Mouse (Mus musculus): ENCODE data around the gene Lpcat3. TPM values are rescaled to one million over a fixed set of nuclear protein-coding genes. Genes with fewer than 3 reads are reported as not detected.

Lpcat3 gene
- polyA plus RNA-seq, 1 experiment from 2014 or later, result 68.4 TPM

- 0 out of 2 replicates have a peak overlapping the region, but pooled peaks have one; percentile 29 for H3K27ac ChIP-seq
- peaks cover 49% of the 10 kb centered on the region for H3K4me1 ChIP-seq (replicated peaks)
- 50% methylated on average over 10 of the region's 10 CpGs for WGBS (ENCODE audit: insufficient replicate concordance)
These were observed 61.6 kb downstream of the Lpcat3 start for GRCm38 (mm10) chr6:124724472-124724871.

DNA sequence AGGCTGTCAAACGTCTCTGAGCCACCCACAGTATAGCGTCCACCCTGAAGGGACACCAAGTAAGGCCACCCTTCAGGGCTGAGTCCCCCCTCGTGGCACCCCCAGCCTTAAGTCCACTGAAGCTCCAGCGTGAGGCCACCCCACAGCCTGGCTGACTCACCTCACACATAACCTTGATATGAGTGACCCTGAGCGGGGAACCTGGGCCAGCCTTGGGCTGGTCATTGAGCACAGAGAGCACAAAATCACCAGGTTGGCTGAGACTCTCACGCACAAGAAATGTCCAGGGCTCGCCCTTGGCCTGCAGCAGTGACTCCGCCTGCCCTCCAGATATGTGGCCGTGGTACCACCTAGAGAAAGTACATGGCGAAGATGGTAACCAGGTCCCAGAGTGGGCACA is 65.8 kb downstream of the Lpcat3 start:
- Histone ChIP-seq H3K27me3 (no peaks in the 10 kb centered on the region), H3K9me3 (replicated peaks) (no peaks in the 10 kb centered on the region), H3K4me1 (replicated peaks) (peaks cover 48% of the 10 kb centered on the region), H3K4me2 (no peak overlapping the region), H3K4me3 (replicated peaks) (no peak overlapping the region), H3K27ac (no peak overlapping the region), H3K36me3 (peaks cover 23% of the 10 kb centered on the region; the same call in 1 of the 2 replicates), H3K9ac (no peak overlapping the region)
- DNase-seq (no peak), ATAC-seq (ENCODE audit: low read depth) (no peak)
- WGBS (ENCODE audit: insufficient replicate concordance), result 79% methylated on average over 10 of the region's 10 CpGs

More at GRCm38 (mm10) chr6:124724472-124724871, 61.6 kb downstream of the Lpcat3 start:
- Histone ChIP-seq H3K9me3 (replicated peaks) (no peaks in the 10 kb centered on the region), H3K4me3 (replicated peaks) (no peak overlapping the region), H3K27me3 (no peaks in the 10 kb centered on the region), H3K9ac (no peak overlapping the region), H3K4me2 (0 out of 2 replicates have a peak overlapping the region, but pooled peaks have one; percentile 2), H3K36me3 (peaks cover 23% of the 10 kb centered on the region; the same call in 1 of the 2 replicates)
- DNase-seq, result no peak
- no peak for ATAC-seq (ENCODE audit: low read depth)

DNA sequence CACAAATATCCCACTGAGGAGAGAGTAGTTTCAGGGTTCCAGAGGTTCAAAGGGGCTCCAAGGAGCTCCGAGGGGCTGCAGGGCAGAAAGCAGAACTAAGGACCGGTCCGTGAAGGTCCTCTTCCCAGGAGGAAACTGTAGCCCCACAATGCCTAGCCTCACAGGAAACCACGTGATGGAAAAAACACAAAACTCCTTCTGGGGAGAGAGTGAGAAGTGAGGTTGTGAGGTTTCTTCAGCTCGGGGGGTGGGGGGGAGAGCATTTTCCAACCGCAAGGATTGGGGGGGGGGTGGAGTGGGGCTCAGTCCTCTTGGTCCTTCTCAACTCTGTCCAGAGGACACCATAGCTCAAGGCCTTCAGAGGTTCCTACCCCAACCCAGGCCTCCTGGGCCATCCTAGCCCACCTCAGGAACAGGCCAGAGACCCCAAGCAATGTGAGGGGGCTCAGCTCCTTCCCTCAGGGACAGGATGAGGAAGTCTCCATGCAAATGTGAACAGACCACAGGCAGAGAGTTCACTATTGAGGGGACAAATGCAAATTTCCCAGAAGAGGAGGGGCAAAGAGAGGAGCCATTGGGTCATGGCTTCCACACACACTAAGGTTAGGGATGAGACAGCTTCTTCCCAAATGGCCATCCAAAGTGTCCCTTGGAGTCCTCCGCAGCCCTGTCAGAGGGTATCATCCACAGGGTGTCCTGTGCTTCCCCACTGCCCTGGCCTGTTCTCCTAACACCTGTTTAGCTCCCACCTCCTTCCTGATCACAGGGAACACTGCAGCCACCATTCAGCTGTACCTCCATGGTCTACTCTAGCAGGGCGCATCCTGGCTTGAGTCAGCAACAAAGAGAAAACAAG is 67.3 kb downstream of the Lpcat3 start:
- Histone ChIP-seq H3K4me1 (replicated peaks) (peaks cover 37% of the 10 kb centered on the region), H3K4me3 (replicated peaks) (no peak overlapping the region), H3K27ac (peak overlapping the region; percentile 68), H3K27me3 (no peaks in the 10 kb centered on the region), H3K36me3 (peaks cover 23% of the 10 kb centered on the region; the same call in 1 of the 2 replicates), H3K4me2 (0 out of 2 replicates have a peak overlapping the region, but pooled peaks have one; percentile 12), H3K9me3 (replicated peaks) (no peaks in the 10 kb centered on the region), H3K9ac (no peak overlapping the region)
- WGBS (ENCODE audit: insufficient replicate concordance), result 41% methylated on average over 8 of the region's 8 CpGs
- DNase-seq, result no peak
- ATAC-seq (ENCODE audit: low read depth), result no peak

DNA sequence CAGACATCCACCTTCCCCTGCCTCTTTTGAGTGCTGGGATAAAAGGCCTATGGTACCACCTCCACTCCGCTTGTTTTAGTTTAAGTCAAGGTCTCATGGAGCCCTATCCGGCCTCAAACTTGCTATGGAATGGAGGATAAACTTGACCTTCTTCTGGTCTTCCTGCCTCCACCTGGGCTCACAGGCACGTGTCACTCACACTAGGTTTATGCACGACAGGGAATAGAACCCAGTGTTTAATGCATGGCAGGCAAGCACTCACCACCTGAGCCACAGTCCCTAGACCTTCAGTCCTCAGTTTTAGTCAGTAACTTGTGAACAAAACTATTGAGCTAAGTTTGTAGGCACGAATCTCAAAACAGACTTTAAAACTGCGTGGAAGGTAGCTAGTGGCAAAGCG is 68.2 kb downstream of the Lpcat3 start:
- Histone ChIP-seq H3K27me3 (no peaks in the 10 kb centered on the region), H3K4me3 (replicated peaks) (no peak overlapping the region), H3K4me1 (replicated peaks) (peaks cover 33% of the 10 kb centered on the region), H3K4me2 (peak overlapping the region; percentile 55), H3K27ac (peak overlapping the region; percentile 68; the same call in 1 of the 2 replicates), H3K36me3 (peaks cover 17% of the 10 kb centered on the region; the same call in 1 of the 2 replicates), H3K9ac (no peak overlapping the region), H3K9me3 (replicated peaks) (no peaks in the 10 kb centered on the region)
- DNase-seq (no peak), ATAC-seq (ENCODE audit: low read depth) (no peak)
- WGBS (ENCODE audit: insufficient replicate concordance), result 70% methylated on average over 7 of the region's 7 CpGs

GRCm38 (mm10) chr6:124732476-124733370 is 69.9 kb downstream of the Lpcat3 start:
- ATAC-seq (ENCODE audit: low read depth) (peak; percentile 70), DNase-seq (peak; percentile 50)
- Histone ChIP-seq H3K4me1 (replicated peaks) (peaks cover 35% of the 10 kb centered on the region), H3K9me3 (replicated peaks) (no peaks in the 10 kb centered on the region), H3K27ac (peak overlapping the region; percentile 30), H3K4me3 (replicated peaks) (peak overlapping the region; percentile 49), H3K9ac (peak overlapping the region; percentile 71), H3K4me2 (peak overlapping the region; percentile 55), H3K27me3 (no peaks in the 10 kb centered on the region), H3K36me3 (peaks cover 10% of the 10 kb centered on the region; the same call in 1 of the 2 replicates)
- 24% methylated on average over 19 of the region's 19 CpGs for WGBS (ENCODE audit: insufficient replicate concordance)

GRCm38 (mm10) chr6:124734417-124734816 is 71.6 kb downstream of the Lpcat3 start:
- DNase-seq (no peak), ATAC-seq (ENCODE audit: low read depth) (no peak)
- H3K4me2 ChIP-seq, result no peak overlapping the region
- H3K27me3 ChIP-seq, result no peaks in the 10 kb centered on the region
- 59% methylated on average over 3 of the region's 3 CpGs for WGBS (ENCODE audit: insufficient replicate concordance)
- H3K27ac ChIP-seq, result no peak overlapping the region
- H3K9me3 ChIP-seq (replicated peaks), result no peaks in the 10 kb centered on the region
- H3K4me1 ChIP-seq (replicated peaks), result peaks cover 52% of the 10 kb centered on the region
- no peak overlapping the region for H3K9ac ChIP-seq
- no peak overlapping the region for H3K4me3 ChIP-seq (replicated peaks)
- no peaks in the 10 kb centered on the region for H3K36me3 ChIP-seq

- no peaks in the 10 kb centered on the region for H3K36me3 ChIP-seq
- DNase-seq (no peak), ATAC-seq (ENCODE audit: low read depth) (no peak)
- 82% methylated on average over 11 of the region's 11 CpGs for WGBS (ENCODE audit: insufficient replicate concordance)
- no peak overlapping the region for H3K4me2 ChIP-seq
- H3K4me1 ChIP-seq (replicated peaks), result peaks cover 58% of the 10 kb centered on the region
- no peak overlapping the region for H3K27ac ChIP-seq
- H3K27me3 ChIP-seq, result no peaks in the 10 kb centered on the region
- H3K4me3 ChIP-seq (replicated peaks), result no peak overlapping the region
- no peaks in the 10 kb centered on the region for H3K9me3 ChIP-seq (replicated peaks)
- H3K9ac ChIP-seq, result no peak overlapping the region
These were observed 74.2 kb downstream of the Lpcat3 start for GRCm38 (mm10) chr6:124737040-124737439.

- H3K27ac ChIP-seq, result peak within 1 kb of the TSS; percentile 98
- no peaks in the 10 kb centered on the region for H3K27me3 ChIP-seq
- ATAC-seq (ENCODE audit: low read depth), result peak; percentile 6
- no peak for DNase-seq
- H3K9me3 ChIP-seq (replicated peaks), result no peaks in the 10 kb centered on the region
- H3K9ac ChIP-seq, result peak within 1 kb of the TSS; percentile 85
- H3K36me3 ChIP-seq, result peaks cover 6% of the 10 kb centered on the region
- peak within 1 kb of the TSS; percentile 97 for H3K4me2 ChIP-seq
- H3K4me3 ChIP-seq (replicated peaks), result 0 out of 2 replicates have a peak within 1 kb of the TSS, but pooled peaks have one; percentile 16
- H3K4me1 ChIP-seq (replicated peaks), result peaks cover 44% of the 10 kb centered on the region
- WGBS (ENCODE audit: insufficient replicate concordance), result 19% methylated on average over 15 of the region's 15 CpGs
These were observed 75.7 kb downstream of the Lpcat3 start, which contains the start of gene Ptpn6 for GRCm38 (mm10) chr6:124738511-124739023. TSS of gene Ptpn6 (minus strand) at chr6:124738714.

DNA sequence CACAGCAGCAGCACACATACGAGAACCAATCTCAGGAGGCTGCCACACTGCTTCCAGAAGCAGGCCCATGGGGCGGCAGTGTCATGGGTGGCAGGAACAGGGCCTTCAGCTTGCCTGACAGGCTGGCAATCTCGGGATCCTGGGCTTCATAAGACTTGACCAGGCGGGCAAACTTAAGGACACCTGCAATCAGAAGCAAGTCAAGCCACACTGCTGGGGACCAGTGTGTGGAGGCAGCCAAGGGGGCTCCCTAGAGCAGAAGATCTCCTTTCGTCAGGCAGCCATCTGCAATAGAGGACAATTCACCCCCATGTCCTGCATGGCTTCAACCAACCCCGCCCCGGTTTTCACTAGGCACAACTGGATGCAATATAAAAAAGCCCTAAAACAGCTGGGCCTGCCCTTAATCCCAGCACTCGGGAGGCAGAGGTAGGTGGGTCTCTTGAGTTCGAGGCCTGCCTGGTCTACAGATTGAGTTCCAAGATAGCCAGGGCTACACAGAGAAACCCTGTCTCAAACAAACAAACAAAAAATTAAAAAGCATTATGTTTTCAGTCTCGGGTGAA is 76.5 kb downstream of the Lpcat3 start:
- Histone ChIP-seq H3K27ac (peak overlapping the region; percentile 98), H3K9ac (peak overlapping the region; percentile 85), H3K27me3 (no peaks in the 10 kb centered on the region), H3K4me3 (replicated peaks) (no peak overlapping the region; the same call in 1 of the 2 replicates), H3K36me3 (peaks cover 6% of the 10 kb centered on the region), H3K4me1 (replicated peaks) (peaks cover 41% of the 10 kb centered on the region), H3K4me2 (peak overlapping the region; percentile 97), H3K9me3 (replicated peaks) (no peaks in the 10 kb centered on the region)
- DNase-seq (no peak), ATAC-seq (ENCODE audit: low read depth) (no peak)
- WGBS (ENCODE audit: insufficient replicate concordance), result 72% methylated on average over 10 of the region's 10 CpGs

GRCm38 (mm10) chr6:124740211-124740887 is 77.5 kb downstream of the Lpcat3 start:
- DNase-seq (peak; percentile 38), ATAC-seq (ENCODE audit: low read depth) (no peak; the same call in 1 of the 2 replicates)
- peaks cover 50% of the 10 kb centered on the region for H3K4me1 ChIP-seq (replicated peaks)
- WGBS (ENCODE audit: insufficient replicate concordance), result under 1% methylated on average over 29 of the region's 29 CpGs
- H3K36me3 ChIP-seq, result peaks cover 6% of the 10 kb centered on the region
- H3K4me2 ChIP-seq, result peak overlapping the region; percentile 97
- peak overlapping the region; percentile 98 for H3K27ac ChIP-seq
- peak overlapping the region; percentile 67 for H3K4me3 ChIP-seq (replicated peaks)
- peak overlapping the region; percentile 85 for H3K9ac ChIP-seq
- no peaks in the 10 kb centered on the region for H3K9me3 ChIP-seq (replicated peaks)
- no peaks in the 10 kb centered on the region for H3K27me3 ChIP-seq
